Mouse (Mus musculus): ENCODE measurements around the gene Invs. TPM values are rescaled to one million over a fixed set of nuclear protein-coding genes. Genes with fewer than 3 reads are reported as not detected.

Gene Invs
- total RNA-seq (2017): 4.6 to 11.1 TPM (median 8.0 TPM) in 3 replicates

- peak; percentile 100 for ATAC-seq (replicated peaks; ENCODE audit: insufficient number of reproducible peaks, low FRiP score, low TSS enrichment, poor library complexity, severe bottlenecking)
Measured at GRCm38 (mm10) chr4:48279498-48280134, at the start of gene Invs, which contains the start of gene Erp44. Gene Invs (plus strand): TSS chr4:48279760. Gene Erp44 (minus strand): TSS chr4:48279558.

DNA sequence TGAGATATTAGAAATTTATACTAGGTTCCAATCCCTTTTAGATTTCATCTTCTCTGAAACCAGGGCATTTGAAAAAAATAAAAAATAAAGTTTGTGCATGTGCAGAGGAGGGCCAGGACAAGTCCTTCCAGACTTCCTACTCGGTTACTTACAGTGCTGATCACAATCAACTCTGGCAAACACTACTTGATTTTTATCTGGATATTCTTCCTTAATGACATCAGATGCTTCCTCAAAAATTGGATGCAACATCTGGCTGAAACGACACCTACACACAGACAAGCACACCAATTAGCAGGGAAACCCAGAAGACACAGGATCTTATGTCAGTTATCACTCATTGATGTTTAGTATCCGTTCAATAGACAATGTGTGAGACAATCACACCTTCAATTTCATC lies 42.8 kb upstream of the Invs start:
- no peak for ATAC-seq (replicated peaks; ENCODE audit: insufficient number of reproducible peaks, low FRiP score, low TSS enrichment, poor library complexity, severe bottlenecking)

GRCm38 (mm10) chr4:48239046-48239445 lies 40.5 kb upstream of the Invs start:
- ATAC-seq (replicated peaks; ENCODE audit: insufficient number of reproducible peaks, low FRiP score, low TSS enrichment, poor library complexity, severe bottlenecking): no peak

DNA sequence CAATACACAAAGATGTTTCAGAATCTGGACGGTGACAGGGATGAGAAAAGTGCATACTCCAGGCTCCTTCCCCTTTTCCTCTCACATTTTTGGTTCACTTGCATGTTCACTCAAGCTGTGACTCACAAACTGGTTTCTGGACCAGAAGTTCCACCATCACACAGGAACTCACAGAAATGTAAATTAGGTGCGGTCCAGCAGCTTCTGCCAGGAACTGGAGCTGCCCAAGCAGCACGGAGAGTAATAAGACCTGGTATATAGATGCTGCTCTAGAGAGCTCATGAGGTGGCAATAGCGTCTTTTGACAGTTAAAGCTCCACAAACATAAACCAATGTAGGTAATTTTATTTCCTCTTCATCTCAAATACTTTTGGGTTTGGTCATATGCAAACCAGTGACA lies 37.1 kb upstream of the Invs start:
- ATAC-seq (replicated peaks; ENCODE audit: insufficient number of reproducible peaks, low FRiP score, low TSS enrichment, poor library complexity, severe bottlenecking): peak; percentile 35; the same call in 1 of the 2 replicates

- no peak for ATAC-seq (replicated peaks; ENCODE audit: insufficient number of reproducible peaks, low FRiP score, low TSS enrichment, poor library complexity, severe bottlenecking)
Measured at GRCm38 (mm10) chr4:48243737-48244136, 35.8 kb upstream of the Invs start.

GRCm38 (mm10) chr4:48244280-48244679 lies 35.3 kb upstream of the Invs start:
- no peak for ATAC-seq (replicated peaks; ENCODE audit: insufficient number of reproducible peaks, low FRiP score, low TSS enrichment, poor library complexity, severe bottlenecking)

DNA sequence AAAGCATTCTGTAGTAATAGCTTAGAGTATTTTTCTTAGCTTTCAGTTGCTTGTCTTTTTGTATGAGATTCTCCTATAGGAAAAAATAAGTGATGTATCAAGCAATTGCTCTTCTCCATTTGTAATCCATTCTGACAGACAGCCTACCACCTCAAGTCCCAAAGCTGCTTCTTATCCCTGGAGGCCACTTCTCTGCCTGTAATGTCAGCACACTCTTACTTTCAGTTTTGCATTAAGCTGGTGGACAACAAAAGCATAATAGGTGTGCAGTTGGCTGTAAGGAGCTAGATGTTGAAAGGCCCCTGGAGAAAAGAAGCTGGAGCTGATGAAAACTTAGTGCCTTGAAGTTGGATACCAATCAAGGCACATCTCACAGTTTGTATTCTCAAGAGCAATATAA lies 26.3 kb upstream of the Invs start:
- ATAC-seq (replicated peaks; ENCODE audit: insufficient number of reproducible peaks, low FRiP score, low TSS enrichment, poor library complexity, severe bottlenecking): no peak

DNA sequence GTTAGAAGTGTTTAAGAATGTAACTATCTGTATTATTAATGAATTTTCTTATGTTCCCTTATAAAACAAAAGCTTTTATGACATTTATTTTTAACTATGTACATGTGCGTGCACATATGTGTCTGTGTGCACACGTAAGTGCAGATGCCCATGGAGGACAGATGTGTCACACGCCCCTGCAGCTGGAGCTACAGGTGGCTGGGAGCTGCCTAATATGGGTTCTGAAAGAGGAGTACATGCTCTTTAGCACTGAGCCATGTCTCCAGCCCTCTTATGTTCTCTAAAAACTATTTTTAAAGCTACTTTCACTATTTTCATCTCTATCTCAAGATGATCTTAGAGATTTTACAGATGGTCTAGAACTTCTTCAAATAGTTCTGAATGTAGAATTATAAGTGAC lies 21.5 kb upstream of the Invs start:
- ATAC-seq (replicated peaks; ENCODE audit: insufficient number of reproducible peaks, low FRiP score, low TSS enrichment, poor library complexity, severe bottlenecking): no peak

DNA sequence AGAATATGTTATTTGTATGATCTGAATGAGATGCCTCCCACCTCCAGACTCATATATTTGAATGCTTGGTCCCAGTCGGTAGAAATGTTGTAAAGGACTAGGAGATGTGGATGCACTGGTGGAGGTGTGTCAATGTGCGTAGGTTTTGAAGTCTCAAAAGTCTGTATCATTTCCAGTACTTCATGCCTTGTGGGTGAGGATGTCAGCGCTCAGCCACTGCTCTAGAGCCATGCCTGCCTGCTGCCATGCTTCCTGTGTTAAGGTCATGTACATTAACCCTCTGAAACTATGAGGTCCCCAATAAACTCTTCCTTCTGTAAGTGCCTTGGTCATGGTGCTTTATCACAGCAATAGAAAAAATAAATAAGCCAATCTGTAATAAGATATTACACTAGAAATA lies 11.9 kb upstream of the Invs start:
- ATAC-seq (replicated peaks; ENCODE audit: insufficient number of reproducible peaks, low FRiP score, low TSS enrichment, poor library complexity, severe bottlenecking): no peak

- ATAC-seq (replicated peaks; ENCODE audit: insufficient number of reproducible peaks, low FRiP score, low TSS enrichment, poor library complexity, severe bottlenecking): no peak
Measured at GRCm38 (mm10) chr4:48268127-48268526, 11.4 kb upstream of the Invs start.

DNA sequence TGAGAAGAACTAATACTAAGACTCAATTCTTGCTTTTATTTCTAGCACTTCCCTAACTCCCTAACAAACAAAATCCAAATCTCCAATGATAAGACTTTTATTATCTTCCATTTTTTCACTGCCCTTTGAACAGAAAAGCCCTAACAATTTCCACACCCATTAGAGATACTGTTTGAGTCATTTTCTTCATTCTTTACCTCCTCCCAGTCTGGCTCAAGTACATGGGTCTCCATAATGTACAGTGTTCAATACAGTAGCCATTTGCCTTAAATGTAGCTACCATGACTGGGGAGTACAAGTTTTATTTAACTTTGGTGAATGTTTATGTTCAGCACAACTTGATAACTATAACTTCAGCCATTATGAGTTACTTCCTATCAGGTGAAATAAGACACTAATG lies 9.0 kb upstream of the Invs start:
- no peak for ATAC-seq (replicated peaks; ENCODE audit: insufficient number of reproducible peaks, low FRiP score, low TSS enrichment, poor library complexity, severe bottlenecking)

- ATAC-seq (replicated peaks; ENCODE audit: insufficient number of reproducible peaks, low FRiP score, low TSS enrichment, poor library complexity, severe bottlenecking): no peak
Measured at GRCm38 (mm10) chr4:48271838-48272237, 7.7 kb upstream of the Invs start.

DNA sequence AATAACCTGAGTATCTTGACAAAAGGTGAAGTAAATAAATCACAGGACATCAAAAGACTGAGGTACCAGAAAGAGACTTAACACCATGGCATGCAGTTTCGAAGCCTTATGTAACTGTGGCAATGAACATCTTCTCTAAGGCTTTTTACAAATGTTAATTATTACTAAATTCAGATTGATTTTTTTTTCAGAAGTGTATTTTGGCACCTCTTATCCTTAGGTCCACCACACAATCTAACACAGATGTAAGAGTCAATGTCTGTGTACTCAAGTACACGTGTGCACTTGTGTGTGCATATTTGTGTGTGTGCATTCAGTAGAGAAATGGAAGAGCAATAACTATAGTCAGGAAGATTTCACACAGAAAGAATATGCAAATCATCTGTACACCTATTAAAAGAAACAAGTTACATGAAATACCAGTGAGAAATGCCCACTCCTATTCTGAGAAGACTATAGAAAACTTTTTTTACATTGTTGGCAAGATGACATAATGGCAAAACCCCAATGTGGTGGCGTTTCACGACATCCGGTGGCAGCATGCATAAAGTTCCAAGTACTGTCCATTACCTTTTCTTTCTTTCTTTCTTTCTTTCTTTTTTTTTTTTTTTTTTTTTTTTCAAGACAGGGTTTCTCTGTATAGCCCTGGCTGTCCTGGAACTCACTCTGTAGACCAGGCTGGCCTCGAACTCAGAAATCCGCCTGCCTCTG lies 6.3 kb upstream of the Invs start:
- ATAC-seq (replicated peaks; ENCODE audit: insufficient number of reproducible peaks, low FRiP score, low TSS enrichment, poor library complexity, severe bottlenecking): no peak

GRCm38 (mm10) chr4:48275736-48276135 lies 3.8 kb upstream of the Invs start:
- no peak for ATAC-seq (replicated peaks; ENCODE audit: insufficient number of reproducible peaks, low FRiP score, low TSS enrichment, poor library complexity, severe bottlenecking)

DNA sequence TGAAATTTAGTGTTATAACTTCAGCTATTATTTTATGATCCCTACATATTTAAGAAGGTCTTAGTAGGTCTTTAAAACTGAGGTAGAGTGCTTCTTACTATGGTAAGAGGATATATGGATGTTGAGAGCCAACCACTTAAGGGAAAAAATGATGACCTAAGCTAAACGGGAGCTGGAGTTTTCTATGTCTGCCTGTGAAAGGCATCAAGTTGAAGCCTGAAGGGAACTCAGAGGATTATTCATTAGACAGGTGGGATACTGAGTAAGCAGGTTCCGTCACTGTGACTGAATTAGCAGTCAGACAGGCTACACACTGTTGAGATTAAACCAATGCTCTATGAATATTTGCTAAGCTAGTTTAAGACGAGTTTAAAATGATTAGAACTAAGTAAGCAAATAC lies 2.5 kb upstream of the Invs start:
- no peak for ATAC-seq (replicated peaks; ENCODE audit: insufficient number of reproducible peaks, low FRiP score, low TSS enrichment, poor library complexity, severe bottlenecking)

DNA sequence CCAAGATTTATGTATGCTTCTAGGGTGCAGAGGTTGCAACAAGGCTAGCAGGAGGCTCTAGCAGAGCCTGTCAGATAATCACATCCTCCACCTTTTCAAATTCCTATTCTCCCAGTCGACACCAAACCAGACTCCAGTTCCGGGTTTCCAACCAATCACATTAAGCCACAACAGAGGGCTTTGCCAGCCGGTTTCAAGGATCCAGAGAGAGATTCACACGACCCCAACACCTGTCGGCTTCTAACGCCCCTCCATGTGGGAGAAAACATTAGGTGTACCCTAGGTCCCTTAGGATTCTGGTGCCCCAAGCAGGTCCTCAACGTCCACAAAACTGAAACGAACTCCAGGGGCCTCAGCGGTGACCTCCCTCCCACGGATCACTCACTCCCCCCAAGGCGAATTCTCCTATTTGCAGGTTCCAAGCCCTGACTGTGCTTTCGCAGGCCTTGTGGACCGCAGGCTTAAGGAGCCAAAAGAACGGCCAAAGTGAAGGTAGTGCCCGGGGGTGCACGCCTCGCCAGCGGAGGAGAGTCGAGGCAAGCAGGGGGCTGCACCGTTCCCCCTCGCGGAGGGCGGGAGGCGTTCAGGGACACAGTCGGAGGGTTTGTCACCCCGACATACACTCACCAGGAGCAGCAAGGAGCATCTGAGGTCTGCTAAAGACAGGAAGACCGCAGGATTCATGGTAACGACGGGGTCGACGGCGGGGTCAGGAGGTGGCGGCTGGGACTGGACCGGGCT lies 633 bp upstream of the Invs start:
- no peak; the same call in 1 of the 2 replicates for ATAC-seq (replicated peaks; ENCODE audit: insufficient number of reproducible peaks, low FRiP score, low TSS enrichment, poor library complexity, severe bottlenecking)

DNA sequence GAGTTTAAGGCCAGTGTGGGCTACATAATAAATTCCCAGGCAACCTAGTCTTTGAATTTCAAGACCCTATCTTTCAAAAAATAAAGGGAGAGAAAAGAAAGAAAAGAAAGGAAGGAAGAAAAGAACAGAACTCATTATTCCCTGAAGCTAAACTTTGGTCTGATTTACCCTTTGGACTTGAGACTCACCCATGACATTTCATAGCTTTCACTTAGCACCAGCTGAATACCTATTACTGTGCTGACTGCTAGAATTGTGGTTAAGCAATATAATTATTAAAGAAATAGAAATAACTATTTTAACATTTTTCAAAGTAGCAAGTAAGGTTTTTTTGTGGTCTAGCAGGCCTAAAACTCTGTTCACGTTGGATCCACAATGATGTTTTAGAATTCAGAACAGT lies 1.6 kb downstream of the Invs start:
- no peak for ATAC-seq (replicated peaks; ENCODE audit: insufficient number of reproducible peaks, low FRiP score, low TSS enrichment, poor library complexity, severe bottlenecking)

GRCm38 (mm10) chr4:48287086-48287757 lies 7.7 kb downstream of the Invs start:
- no peak for ATAC-seq (replicated peaks; ENCODE audit: insufficient number of reproducible peaks, low FRiP score, low TSS enrichment, poor library complexity, severe bottlenecking)

DNA sequence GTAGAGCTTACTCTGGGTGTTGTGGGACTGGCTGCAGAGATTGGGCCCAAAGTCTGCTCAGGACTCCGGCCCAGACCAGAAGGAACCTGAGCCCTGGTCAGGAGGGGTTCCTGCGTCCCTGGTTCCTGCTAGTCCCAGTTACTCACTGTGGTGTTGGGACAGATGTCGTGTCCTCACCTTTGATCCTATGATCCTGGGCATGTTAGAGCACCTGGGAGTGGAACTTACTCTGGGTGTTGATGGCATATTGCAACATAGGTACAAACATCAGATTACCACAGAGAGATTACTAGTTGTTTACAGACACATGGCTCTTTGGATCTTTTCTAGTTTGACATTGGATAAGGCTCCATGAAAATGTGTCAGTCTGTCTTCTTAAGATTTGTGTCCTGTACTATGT lies 35.3 kb downstream of the Invs start:
- no peak for ATAC-seq (replicated peaks; ENCODE audit: insufficient number of reproducible peaks, low FRiP score, low TSS enrichment, poor library complexity, severe bottlenecking)
